Mouse (Mus musculus): ENCODE measurements at regions not wholly inside any gene's neighbourhood (a gene's known extent, or its start where the extent isn't known, plus 50 kb on each side); places are given as distances from the start of the nearest gene placed in this dataset.

DNA sequence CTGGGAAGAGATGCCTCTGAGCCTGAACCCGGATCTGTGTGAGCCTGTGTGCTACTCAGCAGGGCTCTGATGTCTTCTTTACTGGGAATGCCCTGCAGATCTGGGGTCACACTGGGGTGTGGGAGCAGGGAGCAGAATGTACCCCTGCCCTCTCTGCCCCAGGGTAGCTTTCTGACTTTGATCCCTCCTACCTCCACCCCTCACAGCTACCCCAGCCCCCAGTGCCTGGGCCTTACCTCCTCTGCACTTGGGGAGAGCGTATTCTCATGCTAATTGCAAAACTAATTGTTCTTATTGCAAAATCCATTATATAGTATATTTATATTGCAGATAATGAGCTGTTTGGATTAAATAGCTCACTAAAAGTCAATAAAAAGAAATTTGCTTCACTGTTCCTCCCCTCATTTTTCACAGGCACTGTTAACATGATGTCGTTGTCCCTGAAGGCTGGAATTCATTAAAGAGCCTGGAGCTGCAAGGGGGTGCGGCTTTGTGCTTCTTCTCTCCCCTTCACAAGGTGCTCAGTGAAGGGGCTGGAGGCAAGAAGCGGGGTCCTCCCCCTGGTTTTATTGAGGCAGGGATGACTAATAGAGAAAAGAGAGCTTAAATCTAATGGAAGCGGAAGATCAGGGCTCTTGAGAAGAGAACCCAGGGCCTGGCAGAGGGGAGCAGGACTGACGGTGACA is 114.1 kb upstream of the Zc3h12a start:
- peaks cover 5% of the 10 kb centered on the region; the same call in 1 of the 2 replicates for H3K27me3 ChIP-seq (ENCODE audit: control insufficient read depth, insufficient read depth, low read length)
- no peak overlapping the region for H3K27ac ChIP-seq (ENCODE audit: low read length)
- WGBS: 33% methylated on average over 7 of the region's 7 CpGs
- H3K36me3 ChIP-seq (ENCODE audit: control insufficient read depth, insufficient read depth): no peaks in the 10 kb centered on the region
- H3K4me1 ChIP-seq (ENCODE audit: control insufficient read depth, insufficient read depth, low read length): no peaks in the 10 kb centered on the region
- no peak for ATAC-seq (replicated peaks; ENCODE audit: extremely low read depth, insufficient read depth, low FRiP score)
- H3K9ac ChIP-seq (ENCODE audit: low read length): no peak overlapping the region
- no peak overlapping the region for H3K4me2 ChIP-seq (ENCODE audit: low read depth, low read length)
- H3K9me3 ChIP-seq (replicated peaks; ENCODE audit: control insufficient read depth, low read length): no peaks in the 10 kb centered on the region
- no peak overlapping the region for H3K4me3 ChIP-seq (ENCODE audit: low read length)

DNA sequence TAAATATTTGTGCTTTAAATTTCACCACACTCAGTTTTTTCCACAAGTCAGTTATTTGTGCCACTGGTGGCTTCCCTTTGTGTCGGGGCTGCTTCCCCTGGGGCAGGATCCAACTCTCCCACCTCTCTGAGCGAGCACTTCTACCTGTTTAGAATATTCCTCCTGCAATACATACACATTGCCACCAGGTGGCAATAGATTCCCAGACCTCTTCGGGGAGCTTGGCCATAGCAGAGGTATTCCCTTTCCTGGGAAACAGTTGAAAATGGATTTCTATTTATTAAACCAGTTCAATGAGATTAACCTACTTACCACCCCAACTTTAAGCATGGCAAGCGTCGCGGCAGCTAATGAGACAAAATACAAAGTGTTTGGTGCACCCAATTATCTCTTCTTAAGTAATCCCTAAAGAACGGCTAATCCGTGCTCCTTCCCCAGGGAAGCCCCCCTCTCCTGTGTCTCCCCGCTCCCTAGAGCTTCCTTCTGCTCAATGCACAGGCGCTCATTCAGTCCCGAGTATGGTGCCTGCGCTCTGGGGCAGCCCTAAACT is 104.1 kb upstream of the Zc3h12a start:
- no peak for ATAC-seq (replicated peaks; ENCODE audit: extremely low read depth, insufficient read depth, low FRiP score)
- peaks cover 7% of the 10 kb centered on the region; the same call in 1 of the 2 replicates for H3K27me3 ChIP-seq (ENCODE audit: control insufficient read depth, insufficient read depth, low read length)
- H3K4me3 ChIP-seq (ENCODE audit: low read length): no peak overlapping the region
- no peak overlapping the region for H3K27ac ChIP-seq (ENCODE audit: low read length)
- 23% methylated on average over 12 of the region's 12 CpGs for WGBS
- no peak overlapping the region for H3K9ac ChIP-seq (ENCODE audit: low read length)
- H3K9me3 ChIP-seq (replicated peaks; ENCODE audit: control insufficient read depth, low read length): peaks cover 7% of the 10 kb centered on the region; the same call in 1 of the 2 replicates
- no peak overlapping the region for H3K4me2 ChIP-seq (ENCODE audit: low read depth, low read length)
- no peaks in the 10 kb centered on the region for H3K4me1 ChIP-seq (ENCODE audit: control insufficient read depth, insufficient read depth, low read length)
- no peaks in the 10 kb centered on the region for H3K36me3 ChIP-seq (ENCODE audit: control insufficient read depth, insufficient read depth)

DNA sequence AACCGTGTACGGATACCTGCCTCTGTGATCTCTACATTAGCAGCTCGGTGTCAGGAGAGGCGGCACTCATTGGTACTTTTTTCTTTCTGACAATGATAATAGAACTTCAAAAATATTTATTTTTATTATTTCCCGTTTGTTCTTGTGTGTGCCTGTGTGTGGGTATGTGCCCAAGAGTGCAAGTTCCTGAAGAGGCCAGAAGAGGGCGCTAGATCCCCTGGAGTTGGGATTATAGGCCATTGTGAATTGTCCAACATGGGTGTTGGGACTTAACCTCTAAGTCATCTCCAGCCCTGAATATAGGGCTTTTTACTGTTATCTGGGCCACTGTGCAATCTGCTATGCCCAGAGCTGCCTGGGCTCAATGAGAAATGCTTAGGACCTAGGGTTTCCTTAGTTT is 99.6 kb upstream of the Zc3h12a start:
- H3K9ac ChIP-seq (ENCODE audit: low read length): no peak overlapping the region
- H3K4me1 ChIP-seq (ENCODE audit: control insufficient read depth, insufficient read depth, low read length): no peaks in the 10 kb centered on the region
- H3K27ac ChIP-seq (ENCODE audit: low read length): no peak overlapping the region
- ATAC-seq (replicated peaks; ENCODE audit: extremely low read depth, insufficient read depth, low FRiP score): no peak
- WGBS: 80% methylated on average over 6 of the region's 6 CpGs
- H3K36me3 ChIP-seq (ENCODE audit: control insufficient read depth, insufficient read depth): no peaks in the 10 kb centered on the region
- peaks cover 5% of the 10 kb centered on the region; the same call in 1 of the 2 replicates for H3K27me3 ChIP-seq (ENCODE audit: control insufficient read depth, insufficient read depth, low read length)
- H3K4me2 ChIP-seq (ENCODE audit: low read depth, low read length): no peak overlapping the region
- H3K4me3 ChIP-seq (ENCODE audit: low read length): no peak overlapping the region
- H3K9me3 ChIP-seq (replicated peaks; ENCODE audit: control insufficient read depth, low read length): peaks cover 7% of the 10 kb centered on the region; the same call in 1 of the 2 replicates

DNA sequence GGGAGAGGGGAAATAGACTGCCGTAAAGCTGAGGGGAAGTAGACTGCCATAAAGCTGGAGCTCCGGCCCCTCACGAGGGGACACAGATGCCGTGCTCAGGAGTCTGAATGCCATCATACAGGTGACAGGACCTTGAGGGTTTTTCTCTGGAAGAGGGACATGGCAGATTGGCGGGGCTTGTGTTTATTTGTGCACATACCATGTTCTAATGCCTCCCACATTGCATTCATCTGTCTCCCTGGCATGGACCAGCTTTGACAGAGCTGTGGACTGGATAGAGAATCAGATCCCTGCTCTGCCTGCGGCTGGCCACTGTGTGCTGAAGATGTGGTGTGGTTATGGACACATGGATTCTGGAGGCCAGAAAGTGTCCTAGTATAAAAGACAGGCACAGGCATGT is 95.3 kb upstream of the Zc3h12a start:
- Histone ChIP-seq H3K36me3 (ENCODE audit: control insufficient read depth, insufficient read depth) (no peaks in the 10 kb centered on the region), H3K4me3 (ENCODE audit: low read length) (no peak overlapping the region), H3K27ac (ENCODE audit: low read length) (no peak overlapping the region), H3K4me2 (ENCODE audit: low read depth, low read length) (no peak overlapping the region), H3K9me3 (replicated peaks; ENCODE audit: control insufficient read depth, low read length) (0 out of 2 replicates have a peak, but pooled peaks cover 3% of the 10 kb centered on the region), H3K27me3 (ENCODE audit: control insufficient read depth, insufficient read depth, low read length) (no peaks in the 10 kb centered on the region), H3K9ac (ENCODE audit: low read length) (no peak overlapping the region), H3K4me1 (ENCODE audit: control insufficient read depth, insufficient read depth, low read length) (no peaks in the 10 kb centered on the region)
- 71% methylated on average over 6 of the region's 6 CpGs for WGBS
- ATAC-seq (replicated peaks; ENCODE audit: extremely low read depth, insufficient read depth, low FRiP score): no peak

DNA sequence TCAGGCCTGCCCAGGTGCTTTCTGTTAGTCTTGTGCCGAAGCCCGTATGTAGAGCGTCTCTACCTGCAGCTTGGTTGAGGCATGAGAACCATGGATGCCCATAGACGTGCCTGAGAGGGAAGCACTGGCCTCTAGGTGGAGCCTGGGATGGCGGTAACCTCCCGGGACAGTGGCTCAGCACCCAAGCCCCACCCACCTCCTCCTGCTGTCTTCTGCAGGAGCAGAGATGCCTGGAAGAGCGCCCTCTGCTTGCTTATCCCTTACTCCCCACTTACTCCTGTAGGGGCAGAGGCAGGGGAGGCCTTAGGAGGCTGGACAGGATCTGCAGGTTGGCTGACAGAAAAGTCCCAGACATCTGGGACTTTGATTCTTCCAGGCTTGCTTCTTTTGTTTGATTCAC is 92.7 kb upstream of the Zc3h12a start:
- ATAC-seq (replicated peaks; ENCODE audit: extremely low read depth, insufficient read depth, low FRiP score): no peak
- H3K4me2 ChIP-seq (ENCODE audit: low read depth, low read length): no peak overlapping the region

DNA sequence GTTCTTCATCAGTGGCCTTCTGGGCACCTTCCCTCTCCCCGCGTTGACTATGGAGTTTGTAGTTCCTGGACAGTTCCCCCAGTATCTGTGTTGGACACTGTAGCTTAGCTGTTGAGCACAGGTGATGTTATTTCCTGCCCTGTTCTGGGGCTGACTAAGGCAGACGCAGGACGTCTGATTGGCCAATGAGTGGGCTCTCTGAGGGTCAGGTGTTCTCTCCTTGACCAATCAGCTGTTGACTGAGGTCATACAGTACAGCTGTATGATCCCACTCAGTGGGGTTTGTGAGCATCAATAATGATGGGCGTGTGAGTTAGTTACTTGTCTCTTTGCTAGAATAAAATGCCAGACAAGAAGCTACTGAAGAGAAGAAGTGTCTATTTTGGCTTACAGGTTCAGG is 91.6 kb upstream of the Zc3h12a start:
- Histone ChIP-seq H3K4me2 (ENCODE audit: low read depth, low read length) (no peak overlapping the region), H3K27ac (ENCODE audit: low read length) (no peak overlapping the region), H3K4me3 (ENCODE audit: low read length) (no peak overlapping the region), H3K36me3 (ENCODE audit: control insufficient read depth, insufficient read depth) (no peaks in the 10 kb centered on the region), H3K27me3 (ENCODE audit: control insufficient read depth, insufficient read depth, low read length) (no peaks in the 10 kb centered on the region), H3K4me1 (ENCODE audit: control insufficient read depth, insufficient read depth, low read length) (no peaks in the 10 kb centered on the region), H3K9ac (ENCODE audit: low read length) (no peak overlapping the region), H3K9me3 (replicated peaks; ENCODE audit: control insufficient read depth, low read length) (peaks cover 7% of the 10 kb centered on the region)
- WGBS: 80% methylated on average over 5 of the region's 5 CpGs
- no peak for ATAC-seq (replicated peaks; ENCODE audit: extremely low read depth, insufficient read depth, low FRiP score)

More for the DNA sequence above, 92.7 kb upstream of the Zc3h12a start:
- 23% methylated on average over 7 of the region's 7 CpGs for WGBS
- no peaks in the 10 kb centered on the region for H3K4me1 ChIP-seq (ENCODE audit: control insufficient read depth, insufficient read depth, low read length)
- H3K27ac ChIP-seq (ENCODE audit: low read length): no peak overlapping the region
- H3K27me3 ChIP-seq (ENCODE audit: control insufficient read depth, insufficient read depth, low read length): no peaks in the 10 kb centered on the region
- no peak overlapping the region for H3K4me3 ChIP-seq (ENCODE audit: low read length)
- no peaks in the 10 kb centered on the region for H3K36me3 ChIP-seq (ENCODE audit: control insufficient read depth, insufficient read depth)
- H3K9ac ChIP-seq (ENCODE audit: low read length): no peak overlapping the region
- peaks cover 7% of the 10 kb centered on the region for H3K9me3 ChIP-seq (replicated peaks; ENCODE audit: control insufficient read depth, low read length)

DNA sequence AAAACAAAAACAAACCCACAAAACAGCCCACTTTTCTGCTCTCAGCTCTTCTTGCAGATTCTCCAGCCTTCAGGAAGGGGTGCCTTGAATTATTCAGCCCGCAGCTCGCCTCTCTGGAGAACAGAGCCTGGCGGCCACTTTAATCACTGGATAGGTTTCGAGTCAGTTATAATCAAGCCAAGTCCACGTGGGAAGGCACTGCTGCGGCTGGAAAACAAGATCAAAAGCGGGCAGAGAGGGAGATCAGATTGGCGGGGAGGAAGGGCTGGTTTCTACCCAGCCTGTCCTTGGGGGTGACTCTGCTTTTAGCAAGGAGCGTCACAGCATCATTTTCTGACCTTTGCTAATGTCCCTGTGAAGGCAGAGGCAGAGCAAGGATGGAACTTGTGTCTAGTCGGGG is 86.7 kb upstream of the Zc3h12a start:
- Histone ChIP-seq H3K4me2 (ENCODE audit: low read depth, low read length) (no peak overlapping the region), H3K4me1 (ENCODE audit: control insufficient read depth, insufficient read depth, low read length) (no peaks in the 10 kb centered on the region), H3K27ac (ENCODE audit: low read length) (no peak overlapping the region), H3K36me3 (ENCODE audit: control insufficient read depth, insufficient read depth) (no peaks in the 10 kb centered on the region), H3K27me3 (ENCODE audit: control insufficient read depth, insufficient read depth, low read length) (peaks cover 3% of the 10 kb centered on the region; the same call in 1 of the 2 replicates), H3K4me3 (ENCODE audit: low read length) (no peak overlapping the region), H3K9me3 (replicated peaks; ENCODE audit: control insufficient read depth, low read length) (peaks cover 7% of the 10 kb centered on the region), H3K9ac (ENCODE audit: low read length) (no peak overlapping the region)
- 52% methylated on average over 10 of the region's 10 CpGs for WGBS
- no peak for ATAC-seq (replicated peaks; ENCODE audit: extremely low read depth, insufficient read depth, low FRiP score)

DNA sequence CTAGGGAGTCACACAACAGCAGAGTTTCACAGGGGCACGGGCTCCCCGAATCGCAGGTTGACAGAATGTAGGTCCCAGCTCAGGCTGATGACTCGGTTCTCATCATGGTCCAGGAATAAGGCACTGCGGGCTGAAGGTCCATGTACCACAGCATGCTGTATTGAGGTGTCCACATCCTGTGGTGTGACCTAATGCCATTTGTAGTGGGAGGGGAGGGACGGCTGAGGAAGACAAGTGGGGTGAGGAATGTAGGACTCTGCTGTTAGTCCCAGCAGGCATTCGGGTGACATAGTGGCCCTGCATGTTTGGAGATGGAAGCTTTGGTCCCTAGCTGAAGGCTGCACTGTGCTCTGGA is 84.5 kb upstream of the Zc3h12a start:
- no peak overlapping the region for H3K27ac ChIP-seq (ENCODE audit: low read length)
- H3K4me2 ChIP-seq (ENCODE audit: low read depth, low read length): no peak overlapping the region
- H3K27me3 ChIP-seq (ENCODE audit: control insufficient read depth, insufficient read depth, low read length): peaks cover 5% of the 10 kb centered on the region; the same call in 1 of the 2 replicates
- H3K9ac ChIP-seq (ENCODE audit: low read length): no peak overlapping the region
- H3K4me1 ChIP-seq (ENCODE audit: control insufficient read depth, insufficient read depth, low read length): no peaks in the 10 kb centered on the region
- peaks cover 7% of the 10 kb centered on the region for H3K9me3 ChIP-seq (replicated peaks; ENCODE audit: control insufficient read depth, low read length)
- WGBS: 13% methylated on average over 7 of the region's 7 CpGs
- H3K4me3 ChIP-seq (ENCODE audit: low read length): no peak overlapping the region
- no peak for ATAC-seq (replicated peaks; ENCODE audit: extremely low read depth, insufficient read depth, low FRiP score)
- no peaks in the 10 kb centered on the region for H3K36me3 ChIP-seq (ENCODE audit: control insufficient read depth, insufficient read depth)

DNA sequence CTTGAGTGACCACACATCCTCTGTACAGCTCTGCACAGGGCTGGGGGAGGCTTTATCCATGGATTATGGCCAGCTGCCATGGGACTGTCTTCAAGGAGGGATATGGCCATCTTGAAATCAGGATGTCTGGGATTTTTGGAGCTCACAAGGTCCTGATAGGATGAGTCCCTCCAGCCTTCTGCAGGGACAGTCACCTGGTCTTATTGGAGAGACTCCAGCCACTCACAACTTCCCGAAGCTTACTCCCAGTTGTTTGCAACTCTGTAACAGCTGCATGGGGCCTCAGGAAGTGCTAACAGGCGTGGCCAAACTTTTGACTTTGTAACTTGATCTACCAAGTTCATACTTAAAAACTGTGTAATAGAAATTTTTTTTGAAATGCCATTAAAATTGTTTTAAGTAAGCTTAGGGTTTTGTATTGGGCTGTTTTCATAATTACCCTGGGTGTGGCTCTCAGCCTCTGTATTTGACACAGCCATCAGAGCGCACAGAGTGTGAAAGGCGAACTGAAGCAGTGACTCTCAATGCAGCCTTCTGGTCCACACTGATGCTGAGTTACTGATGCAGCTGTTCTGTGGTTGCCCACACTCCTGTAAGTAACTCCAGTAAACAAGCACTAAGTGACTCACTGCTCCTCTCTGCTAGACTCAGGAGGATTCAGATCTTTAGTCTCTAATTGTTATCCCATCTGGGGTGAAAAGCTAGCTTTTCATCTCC is 84.0 kb upstream of the Zc3h12a start:
- Histone ChIP-seq H3K4me2 (ENCODE audit: low read depth, low read length) (no peak overlapping the region), H3K27me3 (ENCODE audit: control insufficient read depth, insufficient read depth, low read length) (peaks cover 5% of the 10 kb centered on the region; the same call in 1 of the 2 replicates), H3K9me3 (replicated peaks; ENCODE audit: control insufficient read depth, low read length) (peaks cover 7% of the 10 kb centered on the region), H3K27ac (ENCODE audit: low read length) (no peak overlapping the region), H3K4me3 (ENCODE audit: low read length) (no peak overlapping the region), H3K9ac (ENCODE audit: low read length) (no peak overlapping the region), H3K4me1 (ENCODE audit: control insufficient read depth, insufficient read depth, low read length) (no peaks in the 10 kb centered on the region), H3K36me3 (ENCODE audit: control insufficient read depth, insufficient read depth) (no peaks in the 10 kb centered on the region)
- 34% methylated on average over 4 of the region's 4 CpGs for WGBS
- no peak for ATAC-seq (replicated peaks; ENCODE audit: extremely low read depth, insufficient read depth, low FRiP score)
